8 mouse cellular contexts compared by ENCODE assay signal in the genomic region with DNA sequence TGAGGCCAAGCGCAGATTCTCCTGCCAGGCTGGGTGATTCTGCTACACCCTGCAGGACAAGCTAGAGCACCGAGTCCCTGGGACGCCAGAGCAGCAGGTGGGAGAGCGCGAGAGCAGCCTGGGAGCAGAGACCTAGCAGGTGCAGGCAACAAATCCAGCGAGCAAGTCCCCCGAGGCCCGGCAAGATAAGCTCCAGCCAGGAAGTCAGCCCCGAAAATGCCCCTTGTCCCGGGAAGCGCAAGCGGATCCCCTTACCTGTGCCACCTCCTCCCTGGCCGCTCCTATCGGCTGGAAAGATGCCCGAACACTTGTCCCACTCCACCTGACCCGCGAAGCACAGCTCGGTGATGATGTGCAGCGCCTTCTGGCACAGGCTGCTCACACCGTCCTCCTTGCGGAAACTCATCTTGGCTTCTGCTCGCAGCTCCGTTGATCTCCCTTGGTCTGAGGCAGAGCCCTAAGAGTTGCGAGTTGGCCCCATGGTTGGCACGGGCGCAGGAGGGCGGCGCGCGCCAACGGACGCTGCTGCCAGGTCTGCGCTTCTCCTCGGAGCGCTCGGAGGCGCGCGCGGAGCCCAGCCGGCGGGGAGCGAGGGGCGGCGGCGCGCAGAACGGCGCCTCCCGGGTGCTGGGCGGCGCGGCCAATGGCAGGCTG. TPM values are rescaled to one million over a fixed set of nuclear protein-coding genes. Genes with fewer than 3 reads are reported as not detected.
DNase-seq lines count a peak whose midpoint lies in the region; ATAC-seq lines count a peak whose summit lies in the region.

Gene Syt10 (minus strand): TSS at position 497 of the 654 bp plus-strand sequence.

- no peaks in the 10 kb centered on the region for H3K9me3 ChIP-seq in intestine, embryonic 16.5 days (ENCODE audit: control insufficient read depth, low read length)
- H3K9me3 ChIP-seq in limb, embryonic 13.5 days: no peaks in the 10 kb centered on the region

- H3K9ac ChIP-seq in intestine, embryonic 16.5 days (ENCODE audit: low read depth, low read length): peak within 1 kb of the TSS; percentile 38; the same call in 1 of the 2 replicates
- 0 out of 2 replicates have a peak within 1 kb of the TSS, but pooled peaks have one; percentile 39 for H3K9ac ChIP-seq in limb, embryonic 13.5 days

- peak within 1 kb of the TSS; percentile 79 for H3K4me2 ChIP-seq in intestine, embryonic 16.5 days (ENCODE audit: low read depth, low read length)
- H3K4me2 ChIP-seq in limb, embryonic 13.5 days (replicated peaks): peak within 1 kb of the TSS; percentile 84

- H3K36me3 ChIP-seq in intestine, embryonic 16.5 days (ENCODE audit: control insufficient read depth, insufficient read depth, low read length): no peaks in the 10 kb centered on the region
- H3K36me3 ChIP-seq in limb, embryonic 13.5 days: no peaks in the 10 kb centered on the region

- under 1% methylated on average over 51 of the region's 53 CpGs for WGBS in intestine, embryonic 16.5 days
- under 1% methylated on average over 52 of the region's 53 CpGs for WGBS in limb, embryonic 13.5 days

- peaks cover 7% of the 10 kb centered on the region for H3K4me1 ChIP-seq in intestine, embryonic 16.5 days (ENCODE audit: control insufficient read depth, insufficient read depth, low read length)
- peaks cover 7% of the 10 kb centered on the region; the same call in 1 of the 2 replicates for H3K4me1 ChIP-seq in limb, embryonic 13.5 days

- H3K27ac ChIP-seq in intestine, embryonic 16.5 days (ENCODE audit: low read length): no peak within 1 kb of the TSS
- no peak within 1 kb of the TSS for H3K27ac ChIP-seq in limb, embryonic 13.5 days

- DNase-seq in gastrocnemius, postnatal 10 days: peak; percentile 45
- DNase-seq in gastrocnemius, adult 18-20 months (ENCODE audit: low spot score): no peak
- peak; percentile 4 for DNase-seq in cerebellum, adult 9-11 months
- DNase-seq in retina, postnatal 1 day: peak; percentile 76
- no peak for DNase-seq in spleen, postnatal 4 days (ENCODE audit: low spot score in 2 of 2)

- peak; percentile 85 for ATAC-seq in frontal cortex, adult (ENCODE audit: low TSS enrichment)
- ATAC-seq in intestine, embryonic 16.5 days: 0 out of 2 replicates have a peak, but pooled peaks have one; percentile 55
- no peak; the same call in 1 of the 2 replicates for ATAC-seq in limb, embryonic 13.5 days (ENCODE audit: low FRiP score, low read depth)

- H3K27me3 ChIP-seq in intestine, embryonic 16.5 days (replicated peaks; ENCODE audit: control insufficient read depth, insufficient read depth, low read length): peaks cover 29% of the 10 kb centered on the region
- H3K27me3 ChIP-seq in limb, embryonic 13.5 days: peaks cover 54% of the 10 kb centered on the region

- H3K4me3 ChIP-seq in intestine, embryonic 16.5 days (ENCODE audit: low read length): peak within 1 kb of the TSS; percentile 52
- peak within 1 kb of the TSS; percentile 49 for H3K4me3 ChIP-seq in limb, embryonic 13.5 days

RNA-seq across cellular contexts. Expression of gene Syt10, which starts in this region (rescaled TPM):
- under 1 TPM in 1 of 2 experiments, not detected in 1; 0.12 TPM for total RNA-seq in gastrocnemius, postnatal 10 days (2021)
- total RNA-seq in gastrocnemius, adult 18-20 months (2021): not detected
- 0.15 and 0.23 TPM in 2 replicates for polyA plus RNA-seq in intestine, embryonic 16.5 days (2015; fragmentation: Nextera tagmentation; extraction: Ambion mirVana)
- polyA plus RNA-seq in limb, embryonic 13.5 days (2015; fragmentation: Nextera tagmentation; extraction: Ambion mirVana): not detected in 2 replicates

Comparison
In these comparisons a context has a peak if more than half of its experiments do, and no peak if none do; other contexts are left out.
1. Peak in DNase-seq in gastrocnemius, postnatal 10 days; RNA of the gene not detected or under 1 TPM.
2. Peak in ATAC-seq, H3K4me3 ChIP-seq, H3K9ac ChIP-seq and H3K4me2 ChIP-seq in intestine, embryonic 16.5 days; RNA of the gene not detected or under 1 TPM.
3. DNase-seq: peak in cerebellum, adult 9-11 months (single experiment) and retina, postnatal 1 day (single experiment); none in gastrocnemius, adult 18-20 months (single experiment) and spleen, postnatal 4 days (0 of 2).